Mouse (Mus musculus) megakaryocyte, embryonic 14.5 days (primary cell): ENCODE measurements around the gene Sept10. TPM values are rescaled to one million over a fixed set of nuclear protein-coding genes. Genes with fewer than 3 reads are reported as not detected.
A peak's percentile ranks its signal among the peaks of the same experiment; 100 is the strongest.

Experiments
- H3K27me3 ChIP-seq: replicated peaks from 2 replicates; pipeline ENCODE3; 2012; ENCODE audit warnings: inconsistent platforms
- H3K36me3 ChIP-seq: replicated peaks from 2 replicates; pipeline ENCODE3; 2012; ENCODE audit warnings: low read length, inconsistent platforms, mixed read lengths
- H3K4me1 ChIP-seq: 2 replicates; pipeline ENCODE4 v1.6.1; 2012; ENCODE audit warnings: inconsistent platforms
- H3K4me3 ChIP-seq: replicated peaks from 2 replicates; pipeline ENCODE3; 2012; ENCODE audit warnings: moderate library complexity, mild to moderate bottlenecking, inconsistent platforms
- H3K9me3 ChIP-seq: 2 replicates; pipeline ENCODE4 v1.6.1; 2012; ENCODE audit warnings: inconsistent platforms
- FLI1 ChIP-seq: IDR thresholded peaks from 2 replicates; pipeline ENCODE4 v1.6.1; 2012; ENCODE audit warnings: low read length, inconsistent platforms, mixed read lengths
- GATA1 ChIP-seq: IDR thresholded peaks from 3 replicates; pipeline ENCODE4 v1.6.1; 2012; ENCODE audit warnings: mixed read lengths, low read length, inconsistent platforms, borderline replicate concordance
- polyA plus RNA-seq: library from polyadenylated mRNA; stranded (reverse); fragments of >175 nt; gene quantifications from 2 replicates; pipeline ENCODE4 v1.2.3, GENCODE M21; 2012; ENCODE audit warnings: low replicate concordance; ENCODE audit not compliant: insufficient read depth

Sept10 gene
- not detected in 2 replicates for polyA plus RNA-seq

DNA sequence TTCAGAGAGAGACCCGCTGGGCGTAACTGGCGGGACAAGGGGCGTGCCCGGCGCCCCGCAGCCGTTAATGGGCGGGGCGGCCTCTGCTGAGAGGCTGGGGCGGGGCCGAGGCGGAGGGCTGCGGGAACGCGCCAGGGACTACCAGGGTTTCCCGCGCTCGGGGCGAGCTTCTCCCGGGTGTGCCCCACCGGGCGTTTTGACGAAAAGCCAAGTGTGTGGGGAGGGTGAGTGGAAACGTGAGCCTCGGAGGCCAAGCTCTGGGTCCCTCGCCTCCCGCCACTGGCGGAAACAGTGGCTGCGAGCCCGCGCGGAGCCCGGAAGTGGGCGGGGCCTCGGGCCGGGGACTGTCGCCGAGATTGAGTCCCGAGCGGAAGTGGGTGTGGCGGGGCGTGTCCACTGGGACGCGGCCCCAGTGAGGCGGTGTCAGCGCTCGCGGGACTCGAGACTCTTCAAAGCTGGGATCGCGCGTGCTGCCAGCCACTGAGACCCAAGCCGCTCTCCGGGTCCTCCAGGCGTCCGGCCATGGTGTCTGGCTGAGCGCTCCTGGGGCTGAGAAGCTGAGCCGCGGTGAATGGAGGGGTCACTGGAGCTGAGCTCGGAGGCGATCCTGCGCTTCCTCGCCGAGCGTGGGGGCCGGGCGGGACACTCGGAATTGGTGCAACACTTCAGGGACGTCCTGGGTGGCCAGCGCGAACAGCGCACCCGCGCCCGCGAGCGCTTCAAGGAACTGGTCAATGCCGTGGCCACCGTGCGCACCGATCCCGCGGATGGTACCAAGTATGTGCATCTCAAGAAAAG is at the start of gene Sept10, which contains the start of gene Sowahc:
Gene Sept10, minus strand, starts transcription at position 375 of the 798 bp plus-strand sequence.
Gene Sowahc, plus strand, starts transcription at position 481 of the 798 bp plus-strand sequence.
- H3K27me3 ChIP-seq, result peaks cover 78% of the 10 kb centered on the region
- H3K4me3 ChIP-seq, result peak within 1 kb of the TSS; percentile 91
- no peaks in the 10 kb centered on the region for H3K36me3 ChIP-seq
- peaks cover 21% of the 10 kb centered on the region for H3K4me1 ChIP-seq
- TF ChIP-seq FLI1, result peak; percentile 33; the same call in 1 of the 2 replicates
- no peak for TF ChIP-seq GATA1
- H3K9me3 ChIP-seq, result peaks cover 7% of the 10 kb centered on the region

DNA sequence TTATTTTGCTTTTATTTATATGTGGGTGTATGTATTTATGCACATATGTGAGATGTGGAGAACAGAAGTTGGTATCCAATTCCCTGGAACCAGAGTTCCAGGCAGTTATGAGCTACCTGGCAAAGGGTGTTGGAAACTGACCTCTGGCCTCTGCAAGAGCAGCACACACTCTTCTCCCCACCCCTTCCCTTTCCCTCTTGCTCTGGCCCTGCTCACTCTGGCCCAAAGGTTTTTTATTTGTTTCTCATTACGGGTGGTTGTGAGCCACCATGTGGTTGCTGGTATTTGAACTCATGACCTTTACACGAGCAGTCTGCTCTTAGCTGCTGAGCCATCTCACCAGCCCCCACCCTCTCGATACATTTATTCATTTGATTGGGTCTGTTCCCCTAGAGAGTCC is 47.1 kb upstream of the Sept10 start:
- H3K36me3 ChIP-seq, result no peaks in the 10 kb centered on the region
- no peaks in the 10 kb centered on the region for H3K9me3 ChIP-seq
- no peak overlapping the region for H3K4me3 ChIP-seq
- peaks cover 32% of the 10 kb centered on the region for H3K4me1 ChIP-seq
- peaks cover 13% of the 10 kb centered on the region for H3K27me3 ChIP-seq
- TF ChIP-seq FLI1 (no peak), GATA1 (no peak)

- no peak overlapping the region for H3K4me3 ChIP-seq
- no peaks in the 10 kb centered on the region for H3K36me3 ChIP-seq
- peaks cover 17% of the 10 kb centered on the region for H3K27me3 ChIP-seq
- TF ChIP-seq FLI1 (no peak), GATA1 (no peak)
- H3K4me1 ChIP-seq, result peaks cover 32% of the 10 kb centered on the region
- H3K9me3 ChIP-seq, result no peaks in the 10 kb centered on the region
Measured at GRCm38 (mm10) chr10:59268109-59268508, 46.5 kb upstream of the Sept10 start.

DNA sequence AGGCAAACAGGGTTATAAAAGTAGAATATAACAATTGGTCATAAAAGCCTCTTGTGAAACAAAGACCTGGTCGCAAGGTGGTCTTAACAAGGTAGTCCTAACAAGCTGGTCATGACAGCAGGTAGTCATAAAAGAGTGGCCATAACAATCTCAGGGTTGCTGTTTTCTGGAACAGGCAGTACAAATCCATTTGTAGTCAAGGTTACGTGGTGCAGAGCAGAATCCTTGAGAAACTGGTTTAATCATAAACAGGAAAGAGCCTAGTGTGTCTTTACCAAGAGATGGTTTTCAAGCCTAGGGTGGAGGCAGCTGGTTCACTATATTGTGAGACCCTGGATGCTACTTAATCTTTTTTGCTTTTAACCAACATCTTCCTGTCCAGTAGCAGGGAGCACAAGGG is 45.6 kb upstream of the Sept10 start:
- no peaks in the 10 kb centered on the region for H3K36me3 ChIP-seq
- no peak overlapping the region for H3K4me3 ChIP-seq
- no peak for TF ChIP-seq GATA1
- TF ChIP-seq FLI1, result no peak
- no peaks in the 10 kb centered on the region for H3K9me3 ChIP-seq
- peaks cover 32% of the 10 kb centered on the region for H3K4me1 ChIP-seq
- peaks cover 25% of the 10 kb centered on the region for H3K27me3 ChIP-seq

- Histone ChIP-seq H3K36me3 (no peaks in the 10 kb centered on the region), H3K4me1 (peaks cover 32% of the 10 kb centered on the region), H3K9me3 (no peaks in the 10 kb centered on the region), H3K27me3 (peaks cover 31% of the 10 kb centered on the region), H3K4me3 (peak overlapping the region; percentile 78)
- no peak for TF ChIP-seq GATA1
- TF ChIP-seq FLI1, result no peak
Measured at GRCm38 (mm10) chr10:59266097-59266496, 44.5 kb upstream of the Sept10 start.

- Histone ChIP-seq H3K9me3 (no peaks in the 10 kb centered on the region), H3K4me3 (peak overlapping the region; percentile 78), H3K36me3 (no peaks in the 10 kb centered on the region), H3K27me3 (peaks cover 31% of the 10 kb centered on the region), H3K4me1 (peaks cover 32% of the 10 kb centered on the region)
- TF ChIP-seq FLI1 (no peak), GATA1 (no peak)
Measured at GRCm38 (mm10) chr10:59265674-59266073, 44.0 kb upstream of the Sept10 start.

DNA sequence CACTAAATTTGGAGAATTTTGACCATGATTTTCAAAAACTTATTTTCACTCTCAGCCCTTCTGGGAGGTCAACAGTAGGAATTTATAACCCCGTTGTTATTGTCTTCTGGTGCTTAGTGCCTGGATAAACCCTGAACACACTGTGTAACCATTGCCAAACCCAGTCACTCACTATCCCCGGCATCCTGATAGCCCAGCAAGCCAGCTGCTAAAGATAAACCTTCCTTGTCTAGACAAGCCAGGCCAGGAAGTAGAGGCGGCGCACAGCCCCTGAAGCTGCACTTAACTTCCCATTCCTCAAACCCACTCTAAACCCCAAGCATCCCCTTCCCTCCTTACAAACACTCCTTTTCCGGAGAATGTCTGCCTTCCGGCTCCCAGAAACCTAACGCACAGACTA is 43.4 kb upstream of the Sept10 start:
- H3K4me1 ChIP-seq, result peaks cover 30% of the 10 kb centered on the region
- H3K27me3 ChIP-seq, result peaks cover 31% of the 10 kb centered on the region
- H3K9me3 ChIP-seq, result no peaks in the 10 kb centered on the region
- TF ChIP-seq FLI1 (no peak), GATA1 (no peak)
- H3K36me3 ChIP-seq, result no peaks in the 10 kb centered on the region
- H3K4me3 ChIP-seq, result peak overlapping the region; percentile 54

- H3K9me3 ChIP-seq, result no peaks in the 10 kb centered on the region
- H3K4me1 ChIP-seq, result peaks cover 24% of the 10 kb centered on the region
- no peak overlapping the region for H3K4me3 ChIP-seq
- H3K27me3 ChIP-seq, result peaks cover 36% of the 10 kb centered on the region
- no peaks in the 10 kb centered on the region for H3K36me3 ChIP-seq
- TF ChIP-seq GATA1 (no peak), FLI1 (no peak)
Measured at GRCm38 (mm10) chr10:59262979-59263378, 41.3 kb upstream of the Sept10 start.

DNA sequence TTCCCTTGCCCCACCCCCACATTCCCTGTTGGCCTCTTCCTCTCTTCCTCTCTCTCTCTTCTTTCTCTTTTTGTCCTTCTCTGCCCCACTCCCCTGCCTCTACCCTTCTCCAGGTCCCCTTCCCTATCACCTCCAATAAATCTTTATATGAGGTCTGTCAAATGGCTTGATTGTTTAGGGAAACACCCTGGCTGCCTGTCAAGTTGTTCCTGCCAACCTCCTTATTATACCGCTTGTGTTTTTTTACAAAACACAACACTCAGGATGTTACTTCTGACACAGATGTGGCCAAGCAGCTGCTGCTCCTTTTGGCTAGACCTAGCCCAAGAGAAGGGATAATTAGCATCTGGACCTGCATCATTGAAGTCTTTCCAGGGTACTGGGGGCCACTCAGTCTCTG is 40.4 kb upstream of the Sept10 start:
- Histone ChIP-seq H3K4me1 (peaks cover 23% of the 10 kb centered on the region), H3K9me3 (no peaks in the 10 kb centered on the region), H3K4me3 (no peak overlapping the region), H3K36me3 (no peaks in the 10 kb centered on the region), H3K27me3 (peaks cover 33% of the 10 kb centered on the region)
- TF ChIP-seq GATA1 (no peak), FLI1 (no peak)

GRCm38 (mm10) chr10:59261603-59262002 is 40.0 kb upstream of the Sept10 start:
- TF ChIP-seq FLI1 (no peak), GATA1 (no peak)
- Histone ChIP-seq H3K27me3 (peaks cover 33% of the 10 kb centered on the region), H3K36me3 (no peaks in the 10 kb centered on the region), H3K9me3 (no peaks in the 10 kb centered on the region), H3K4me3 (no peak overlapping the region), H3K4me1 (peaks cover 23% of the 10 kb centered on the region)
